8 mouse cellular contexts compared by ENCODE assay signal in genomic region chr9:120690961-120691941, GRCm38 (mm10).
DNase-seq lines count a peak whose midpoint lies in the region; ATAC-seq and TF ChIP-seq lines count a peak whose summit lies in the region.

No protein-coding gene starts in this region.

- under 1% methylated on average over 30 of the region's 30 CpGs for WGBS in embryonic facial prominence, embryonic 15.5 days
- WGBS in kidney, adult 2 months = 26% methylated on average over 30 of the region's 30 CpGs
- WGBS in limb, embryonic 14.5 days = 1% methylated on average over 28 of the region's 30 CpGs
- 3% methylated on average over 30 of the region's 30 CpGs for WGBS in midbrain, embryonic 15.5 days

- 0 out of 2 replicates have a peak, but pooled peaks cover 3% of the 10 kb centered on the region for H3K9me3 ChIP-seq in embryonic facial prominence, embryonic 15.5 days (replicated peaks)
- no peaks in the 10 kb centered on the region for H3K9me3 ChIP-seq in limb, embryonic 14.5 days (ENCODE audit: control insufficient read depth, low read length)
- no peaks in the 10 kb centered on the region for H3K9me3 ChIP-seq in midbrain, embryonic 15.5 days

- peak; percentile 91 for ATAC-seq in embryonic facial prominence, embryonic 15.5 days (ENCODE audit: insufficient number of reproducible peaks, low FRiP score, low TSS enrichment, low read depth)
- ATAC-seq in limb, embryonic 14.5 days (ENCODE audit: low FRiP score, low read depth) = peak; percentile 92
- ATAC-seq in midbrain, embryonic 15.5 days (replicated peaks) = peak; percentile 82

- H3K4me1 ChIP-seq in embryonic facial prominence, embryonic 15.5 days = peaks cover 41% of the 10 kb centered on the region
- no peaks in the 10 kb centered on the region for H3K4me1 ChIP-seq in kidney, adult 2 months (ENCODE audit: control insufficient read depth, insufficient read depth, low read length)
- H3K4me1 ChIP-seq in limb, embryonic 14.5 days (ENCODE audit: control insufficient read depth, insufficient read depth, low read length) = peaks cover 32% of the 10 kb centered on the region
- H3K4me1 ChIP-seq in midbrain, embryonic 15.5 days = peaks cover 43% of the 10 kb centered on the region

- no peaks in the 10 kb centered on the region for H3K27me3 ChIP-seq in embryonic facial prominence, embryonic 15.5 days
- H3K27me3 ChIP-seq in kidney, adult 2 months (replicated peaks; ENCODE audit: control insufficient read depth, insufficient read depth, low read length) = no peaks in the 10 kb centered on the region
- no peaks in the 10 kb centered on the region for H3K27me3 ChIP-seq in limb, embryonic 14.5 days (ENCODE audit: control insufficient read depth, insufficient read depth, low read length)
- no peaks in the 10 kb centered on the region for H3K27me3 ChIP-seq in midbrain, embryonic 15.5 days (replicated peaks)

- peak; percentile 36; the same call in 1 of the 2 replicates for TF ChIP-seq CTCF in kidney, adult 2 months (conservative IDR thresholded peaks at IDR 0.05; ENCODE audit: insufficient read depth, insufficient read length, low read depth, low read length)

- DNase-seq in spleen, adult 18-20 months = peak; percentile 13 to 39
- DNase-seq in spleen, adult 12 weeks (ENCODE audit: low spot score) = no peak
- peak; percentile 92 to 96 for DNase-seq in heart, adult 9 months (ENCODE audit: low spot score in 2 of 2)
- DNase-seq in kidney, adult 2 months = peak; percentile 95
- peak; percentile 92 for DNase-seq in limb, embryonic 14.5 days (ENCODE audit: low spot score)
- peak; percentile 48 to 49 for DNase-seq in spleen, postnatal 36 days (ENCODE audit: low spot score in 2 of 2)

- no peaks in the 10 kb centered on the region for H3K36me3 ChIP-seq in embryonic facial prominence, embryonic 15.5 days
- H3K36me3 ChIP-seq in kidney, adult 2 months (ENCODE audit: control insufficient read depth, insufficient read depth, low read length) = no peaks in the 10 kb centered on the region
- no peaks in the 10 kb centered on the region for H3K36me3 ChIP-seq in limb, embryonic 14.5 days (ENCODE audit: control insufficient read depth, insufficient read depth, low read length)
- H3K36me3 ChIP-seq in midbrain, embryonic 15.5 days (replicated peaks) = no peaks in the 10 kb centered on the region

- H3K9ac ChIP-seq in embryonic facial prominence, embryonic 15.5 days = no peak overlapping the region
- H3K9ac ChIP-seq in limb, embryonic 14.5 days (ENCODE audit: low read depth, low read length, severe bottlenecking) = peak overlapping the region; percentile 28; the same call in 1 of the 2 replicates
- no peak overlapping the region for H3K9ac ChIP-seq in midbrain, embryonic 15.5 days

- H3K4me3 ChIP-seq in embryonic facial prominence, embryonic 15.5 days (replicated peaks) = peak overlapping the region; percentile 18
- H3K4me3 ChIP-seq in kidney, adult 2 months (ENCODE audit: insufficient read depth, low read depth, low read length) = no peak overlapping the region
- peak overlapping the region; percentile 22 for H3K4me3 ChIP-seq in limb, embryonic 14.5 days (replicated peaks; ENCODE audit: low read length)
- 0 out of 2 replicates have a peak overlapping the region, but pooled peaks have one; percentile 2 for H3K4me3 ChIP-seq in midbrain, embryonic 15.5 days

- H3K27ac ChIP-seq in embryonic facial prominence, embryonic 15.5 days (replicated peaks) = peak overlapping the region; percentile 97
- H3K27ac ChIP-seq in kidney, adult 2 months (ENCODE audit: insufficient read depth, low read depth, low read length) = peak overlapping the region; percentile 76
- H3K27ac ChIP-seq in limb, embryonic 14.5 days (replicated peaks; ENCODE audit: low read depth, low read length) = peak overlapping the region; percentile 97
- peak overlapping the region; percentile 76 for H3K27ac ChIP-seq in midbrain, embryonic 15.5 days

- H3K4me2 ChIP-seq in embryonic facial prominence, embryonic 15.5 days (replicated peaks) = peak overlapping the region; percentile 48
- H3K4me2 ChIP-seq in limb, embryonic 14.5 days (replicated peaks; ENCODE audit: low read depth, low read length, severe bottlenecking) = peak overlapping the region; percentile 51
- peak overlapping the region; percentile 41 for H3K4me2 ChIP-seq in midbrain, embryonic 15.5 days

- TF ChIP-seq POLR2A in kidney, adult 2 months (IDR thresholded peaks at IDR 0.05; ENCODE audit: low read depth, low read length) = peak; percentile 11
- peak; percentile 53; the same call in 1 of the 2 replicates for TF ChIP-seq POLR2A in limb, embryonic 14.5 days (IDR thresholded peaks at IDR 0.05; ENCODE audit: borderline replicate concordance, extremely low read depth, insufficient read depth, insufficient read length)
